Mouse (Mus musculus): ENCODE measurements at regions not wholly inside any gene's neighbourhood (a gene's known extent, or its start where the extent isn't known, plus 50 kb on each side); places are given as distances from the start of the nearest gene placed in this dataset.

GRCm38 (mm10) chr6:31323228-31324190, 75.0 kb upstream of the Mkln1 start:
- no peak for DNase-seq

- no peak for DNase-seq
Observed at GRCm38 (mm10) chr6:31324717-31325116, 73.8 kb upstream of the Mkln1 start.

- DNase-seq: no peak
Observed at GRCm38 (mm10) chr6:31325621-31326020, 72.9 kb upstream of the Mkln1 start.

DNA sequence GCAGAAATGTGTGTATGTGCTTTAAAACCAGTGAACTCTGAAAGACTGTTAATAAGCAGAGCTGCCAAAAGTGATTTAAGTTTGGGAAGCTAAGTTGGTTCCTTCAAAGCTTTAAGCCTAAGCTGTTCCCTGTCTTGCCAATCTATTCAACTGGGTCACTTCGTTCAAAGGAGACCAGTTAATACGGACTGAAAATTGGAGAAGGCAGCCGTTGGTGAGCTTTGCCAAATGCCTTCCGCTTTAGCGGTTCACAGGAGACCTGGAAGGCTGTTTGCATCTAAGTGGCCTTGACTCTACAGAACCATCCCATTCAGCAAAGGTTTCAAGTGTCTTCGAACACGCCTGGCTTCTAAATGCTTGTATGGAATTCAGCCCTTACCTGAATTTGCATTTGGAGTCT, 68.2 kb upstream of the Mkln1 start:
- no peak for DNase-seq

DNA sequence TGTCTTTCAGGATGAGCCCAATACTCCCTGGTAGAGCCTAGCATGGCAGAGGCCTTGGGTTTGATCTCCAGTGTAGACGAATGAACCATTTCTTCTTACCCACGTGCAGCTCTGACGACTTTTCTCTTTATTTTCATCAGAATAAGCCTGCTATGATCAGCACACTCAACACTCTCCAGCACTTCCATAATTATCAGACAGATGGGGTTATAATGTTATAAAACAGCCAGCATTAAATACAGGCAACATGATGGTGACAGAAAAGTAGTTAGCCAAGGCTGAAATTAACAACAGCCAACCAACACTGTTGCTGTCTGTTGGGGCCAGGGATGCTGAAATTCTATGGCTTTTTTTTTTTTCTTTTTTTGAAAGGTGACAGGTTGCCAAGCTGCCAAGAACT, 67.7 kb upstream of the Mkln1 start:
- DNase-seq: no peak

GRCm38 (mm10) chr6:31332254-31332653, 66.3 kb upstream of the Mkln1 start:
- no peak for DNase-seq

- DNase-seq: no peak
Observed at GRCm38 (mm10) chr6:31332714-31333113, 65.8 kb upstream of the Mkln1 start.

DNA sequence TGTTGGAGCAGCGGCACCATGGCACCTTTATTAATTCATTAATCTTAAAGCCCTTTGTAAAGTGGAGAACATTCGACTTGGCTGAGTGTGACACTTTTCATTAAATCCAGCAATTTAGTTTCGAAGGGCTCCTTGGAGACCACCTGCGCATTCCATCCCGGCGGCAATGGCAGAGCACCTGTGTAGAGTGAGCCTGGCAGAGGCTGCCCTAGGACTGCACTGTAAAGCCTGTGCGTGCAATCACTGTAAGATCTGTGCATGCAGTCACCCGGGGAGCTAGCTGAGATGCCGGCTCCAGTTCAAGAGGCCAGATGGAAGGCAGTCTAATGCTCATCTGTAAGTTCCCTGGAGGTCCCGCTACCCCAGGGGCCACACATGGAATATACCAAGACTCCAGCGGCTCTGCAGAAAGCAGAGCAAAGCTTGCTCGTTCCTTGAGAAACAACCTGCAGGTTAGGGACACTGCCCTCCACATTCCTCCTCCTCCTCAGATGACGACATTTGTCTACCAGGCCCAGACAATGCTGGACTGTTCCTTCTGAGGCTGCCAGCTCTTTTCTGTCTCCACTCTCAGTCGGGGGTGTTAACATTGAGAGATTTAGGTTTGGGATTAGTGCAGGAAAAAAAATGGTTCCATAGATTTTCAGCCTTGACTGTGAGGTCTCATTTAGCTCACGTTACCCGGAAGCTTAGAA, 65.2 kb upstream of the Mkln1 start:
- no peak for DNase-seq

DNA sequence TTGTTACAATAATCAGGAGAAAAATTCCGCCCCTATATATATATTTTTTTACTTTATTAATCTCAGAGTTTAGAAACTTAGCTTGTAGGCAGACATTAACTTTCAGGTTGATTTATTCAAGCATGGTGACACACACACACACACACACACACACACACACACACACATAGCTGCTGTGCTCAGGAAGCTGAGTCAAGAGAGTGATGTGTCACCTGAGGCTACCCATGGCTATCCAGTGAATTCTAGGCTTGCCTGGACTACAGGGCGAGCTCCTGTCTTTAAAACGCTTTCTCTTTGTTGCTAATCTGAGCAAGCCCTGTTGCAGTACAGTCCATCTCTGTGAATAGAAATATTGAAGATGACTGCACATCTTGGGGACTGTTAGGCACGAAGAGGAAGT, 64.4 kb upstream of the Mkln1 start:
- no peak for DNase-seq

- DNase-seq: no peak
Observed at GRCm38 (mm10) chr6:31339122-31339947, 59.2 kb upstream of the Mkln1 start.

GRCm38 (mm10) chr6:31339948-31340250, 58.6 kb upstream of the Mkln1 start:
- no peak for DNase-seq

DNA sequence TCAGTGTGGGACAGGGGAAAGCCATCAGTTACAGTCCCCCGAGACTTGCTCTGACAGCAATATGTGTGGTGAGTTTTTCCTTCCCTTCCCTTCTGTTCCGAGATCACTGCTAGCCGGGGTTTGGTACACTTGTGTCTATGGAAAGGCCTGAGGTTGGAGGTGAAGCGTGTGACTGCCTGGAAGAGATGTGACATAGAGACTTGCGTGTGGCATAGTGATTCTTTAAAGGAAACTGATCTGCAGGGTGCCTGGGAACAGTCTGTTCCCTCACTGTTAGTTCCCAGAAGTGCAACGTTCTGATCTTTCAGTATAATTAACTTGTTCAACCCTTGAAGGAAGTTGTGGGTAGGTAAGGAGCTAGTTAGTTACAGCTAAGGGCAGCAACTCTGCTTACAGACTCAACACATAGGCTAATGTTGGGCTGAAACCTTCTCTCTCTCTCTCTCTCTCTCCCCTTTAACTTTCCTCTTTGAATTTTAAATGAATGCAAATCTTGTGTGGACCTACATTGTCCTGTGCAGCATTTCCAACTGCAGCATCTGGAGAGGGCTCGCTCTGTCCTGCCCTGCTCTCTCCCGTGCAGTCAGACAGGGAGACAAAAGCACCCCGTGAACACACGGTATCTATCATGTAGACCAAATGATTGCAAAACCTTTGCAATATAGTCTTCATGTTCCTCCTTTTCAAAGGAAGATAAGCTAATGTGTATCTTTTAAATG, 53.0 kb upstream of the Mkln1 start:
- DNase-seq: no peak

DNA sequence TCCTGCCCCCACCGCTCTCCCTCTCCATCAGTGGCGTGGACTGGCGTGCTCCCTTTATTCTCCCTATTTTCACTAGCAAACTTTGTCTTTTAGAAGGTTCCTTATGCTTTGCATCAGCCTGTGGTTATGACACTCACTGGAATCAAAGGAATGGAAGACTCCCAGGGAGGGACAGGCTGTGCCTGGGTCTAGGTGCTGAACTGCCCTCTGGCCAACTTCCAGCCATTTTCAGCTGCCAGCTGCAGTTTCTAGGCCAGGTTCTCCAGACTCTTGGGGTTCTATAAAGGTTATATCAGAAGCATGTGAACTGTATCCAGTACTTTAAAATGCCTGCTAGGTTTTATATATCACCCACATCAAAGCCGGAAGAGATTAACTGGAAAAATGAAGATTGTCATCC, 50.2 kb upstream of the Mkln1 start:
- no peak for DNase-seq
